Mouse (Mus musculus) bone marrow macrophage, adult 2 months (primary cell): ENCODE measurements around the gene Usp33. TPM values are rescaled to one million over a fixed set of nuclear protein-coding genes. Genes with fewer than 3 reads are reported as not detected.
"Not testable (repeated sequence)": the region's sequence is repeated elsewhere in the genome, so short reads cannot be mapped to it uniquely, and the experiment has no call there.

ENCODE experiments used
- H3K27ac ChIP-seq: 2 replicates; pipeline ENCODE4 v1.5.1; 2012; ENCODE audit warnings: low read depth, low read length; ENCODE audit not compliant: insufficient read depth
- H3K4me1 ChIP-seq: 2 replicates; pipeline ENCODE4 v1.6.1; 2012; ENCODE audit warnings: low read length; ENCODE audit not compliant: control insufficient read depth, insufficient read depth
- H3K4me3 ChIP-seq: 2 replicates; pipeline ENCODE4 v1.5.1; 2012; ENCODE audit warnings: mild to moderate bottlenecking, low read length, moderate library complexity; ENCODE audit not compliant: insufficient read depth
- CTCF ChIP-seq: IDR thresholded peaks from 2 replicates; pipeline ENCODE4 v1.5.1; 2012; ENCODE audit warnings: low read depth, mild to moderate bottlenecking, low read length, moderate library complexity
- POLR2A ChIP-seq: IDR thresholded peaks from 2 replicates; pipeline ENCODE4 v1.6.1; 2012; ENCODE audit warnings: mild to moderate bottlenecking, low read depth, low read length, borderline replicate concordance
- polyA plus RNA-seq: library from polyadenylated mRNA; stranded (reverse); fragments of >200 nt; gene quantifications from 2 replicates; pipeline ENCODE4 v1.2.4, GENCODE M21; 2012; ENCODE audit not compliant: missing spikeins, insufficient read depth, insufficient read length

Gene Usp33
- polyA plus RNA-seq, 1 experiment = 36.1 TPM

GRCm38 (mm10) chr3:152315613-152316012, 30.7 kb upstream of the Usp33 start:
- Histone ChIP-seq H3K4me1 (no peaks in the 10 kb centered on the region), H3K27ac (no peak overlapping the region), H3K4me3 (no peak overlapping the region)
- TF ChIP-seq CTCF (peak; percentile 99), POLR2A (no peak)

- H3K27ac ChIP-seq, H3K4me1 ChIP-seq, H3K4me3 ChIP-seq: not testable (repeated sequence)
Measured at GRCm38 (mm10) chr3:152316447-152317173, 29.7 kb upstream of the Usp33 start.

GRCm38 (mm10) chr3:152320972-152321645, 25.2 kb upstream of the Usp33 start:
- Histone ChIP-seq H3K4me3 (no peak overlapping the region), H3K27ac (no peak overlapping the region), H3K4me1 (no peaks in the 10 kb centered on the region)
- TF ChIP-seq POLR2A (no peak), CTCF (no peak)

- TF ChIP-seq POLR2A (no peak), CTCF (no peak)
- Histone ChIP-seq H3K27ac (no peak overlapping the region), H3K4me1 (no peaks in the 10 kb centered on the region), H3K4me3 (no peak overlapping the region)
Measured at GRCm38 (mm10) chr3:152321765-152322547, 24.3 kb upstream of the Usp33 start.

GRCm38 (mm10) chr3:152332104-152332503, 14.2 kb upstream of the Usp33 start:
- TF ChIP-seq CTCF = no peak
- H3K27ac ChIP-seq = no peak overlapping the region
- H3K4me1 ChIP-seq = no peaks in the 10 kb centered on the region
- no peak overlapping the region for H3K4me3 ChIP-seq

- H3K4me1 ChIP-seq = no peaks in the 10 kb centered on the region
- H3K4me3 ChIP-seq = no peak overlapping the region
- TF ChIP-seq POLR2A (no peak), CTCF (no peak)
- H3K27ac ChIP-seq = no peak overlapping the region
Measured at GRCm38 (mm10) chr3:152332545-152333300, 13.6 kb upstream of the Usp33 start.

GRCm38 (mm10) chr3:152333641-152334040, 12.6 kb upstream of the Usp33 start:
- Histone ChIP-seq H3K4me3 (no peak overlapping the region), H3K27ac (no peak overlapping the region), H3K4me1 (no peaks in the 10 kb centered on the region)
- no peak for TF ChIP-seq POLR2A
- no peak for TF ChIP-seq CTCF

GRCm38 (mm10) chr3:152336085-152336484, 10.2 kb upstream of the Usp33 start:
- no peak for TF ChIP-seq CTCF
- no peak for TF ChIP-seq POLR2A
- H3K4me3 ChIP-seq = no peak overlapping the region
- H3K4me1 ChIP-seq = peaks cover 2% of the 10 kb centered on the region; the same call in 1 of the 2 replicates
- no peak overlapping the region for H3K27ac ChIP-seq

GRCm38 (mm10) chr3:152339862-152340557, 6.3 kb upstream of the Usp33 start, which contains the start of gene Miga1:
TSS of gene Miga1 (minus strand) at chr3:152340407.
- no peak for TF ChIP-seq POLR2A
- no peak for TF ChIP-seq CTCF
- H3K4me3 ChIP-seq = peak within 1 kb of the TSS; percentile 91
- 0 out of 2 replicates have a peak within 1 kb of the TSS, but pooled peaks have one; percentile 22 for H3K27ac ChIP-seq
- peaks cover 2% of the 10 kb centered on the region; the same call in 1 of the 2 replicates for H3K4me1 ChIP-seq
